In genomic region chr17:44007411-44007810, GRCm38 (mm10) we compare ENCODE assay signal across 23 mouse cellular contexts.
"Had no signal": no experiment of that assay in that cellular context is flagged by ENCODE, and none has a peak within 500 bp of the region (broad histone marks: within the 10 kb centered on the region; RNA-seq: fewer than 3 reads in every experiment).

No protein-coding gene starts in this region.

- ATAC-seq: hindbrain, postnatal 0 days; intestine, embryonic 16.5 days; liver, embryonic 12.5 days had no signal

- DNase-seq: gastrocnemius, adult 2 months; gastrocnemius, postnatal 10 days; gastrocnemius, postnatal 25 days; heart, adult 2 months; heart, postnatal 14 days; heart, postnatal 36 days; kidney, adult 11 months; kidney, adult 2 months; kidney, postnatal 10 days; kidney, postnatal 25 days; kidney, postnatal 4 days; left cerebral cortex, postnatal 4 days had no signal

- H3K4me1 ChIP-seq: hindbrain, embryonic 13.5 days; hindbrain, embryonic 15.5 days; limb, embryonic 13.5 days; limb, embryonic 15.5 days; liver, embryonic 12.5 days had no signal

- H3K27ac ChIP-seq: gastrocnemius, adult 2 months; heart, adult 2 months; heart, embryonic 13.5 days; heart, embryonic 15.5 days; hindbrain, embryonic 13.5 days; hindbrain, embryonic 15.5 days; hindbrain, postnatal 0 days; layer of hippocampus, adult 2 months; limb, embryonic 13.5 days; limb, embryonic 15.5 days; liver, embryonic 12.5 days; liver, embryonic 14.5 days had no signal

- H3K4me3 ChIP-seq: gastrocnemius, adult 2 months; heart, adult 2 months; heart, embryonic 13.5 days; heart, embryonic 15.5 days; hindbrain, embryonic 13.5 days; hindbrain, embryonic 15.5 days; layer of hippocampus, adult 2 months; limb, embryonic 13.5 days; limb, embryonic 15.5 days; liver, embryonic 12.5 days had no signal
